Mouse (Mus musculus) left cerebral cortex, adult 11 months (tissue): ENCODE data around the gene Tbcb.
A peak's percentile ranks its signal among the peaks of the same experiment; 100 is the strongest.
"Not testable (repeated sequence)": the region's sequence is repeated elsewhere in the genome, so short reads cannot be mapped to it uniquely, and the experiment has no call there.

Source experiments
- DNase-seq: peaks from one replicate; pipeline ENCODE4 v3.0.0; 2022; ENCODE audit warnings: low spot score

The Tbcb gene

GRCm38 (mm10) chr7:30193581-30194100 lies 38.4 kb downstream of the Tbcb start:
- no peak for DNase-seq

DNA sequence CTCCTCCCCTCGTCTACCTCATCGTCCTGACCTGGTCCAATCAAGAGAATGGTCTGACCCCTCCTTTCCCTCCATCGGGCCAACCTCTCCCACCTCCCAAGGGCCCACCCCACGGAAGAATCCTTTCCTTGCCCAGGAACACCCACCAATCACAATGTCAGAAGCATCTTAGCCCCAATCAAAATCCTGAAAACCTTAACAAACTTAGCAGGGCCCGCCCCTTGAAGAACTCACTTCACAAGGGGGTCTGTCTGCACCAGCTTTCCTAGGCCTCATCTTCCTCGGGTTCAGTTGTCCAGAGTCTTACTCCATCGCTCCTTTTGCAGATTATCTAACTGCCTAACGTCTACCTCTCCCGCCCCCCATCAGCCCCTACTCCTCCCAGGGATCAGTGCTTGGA lies 39.1 kb downstream of the Tbcb start:
- no peak for DNase-seq

DNA sequence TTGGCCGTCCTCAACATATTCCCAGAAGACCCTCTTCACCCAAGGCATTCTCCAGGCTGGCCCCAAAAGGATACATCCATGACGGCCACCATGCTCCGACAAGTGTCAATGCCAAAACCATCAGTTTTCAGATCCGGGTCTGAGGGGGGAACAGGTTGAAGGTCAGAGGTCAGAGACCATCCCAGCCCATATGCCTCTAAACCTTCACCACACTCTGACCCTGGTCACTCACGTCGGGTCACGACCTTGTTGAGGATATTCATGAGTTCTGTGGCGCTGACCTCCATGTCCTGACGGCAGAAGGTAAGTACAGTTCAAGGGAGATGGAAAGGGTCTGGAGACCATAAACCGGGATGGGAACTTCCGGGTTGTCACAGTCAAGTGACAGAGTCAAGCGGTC lies 40.0 kb downstream of the Tbcb start:
- DNase-seq: no peak

DNA sequence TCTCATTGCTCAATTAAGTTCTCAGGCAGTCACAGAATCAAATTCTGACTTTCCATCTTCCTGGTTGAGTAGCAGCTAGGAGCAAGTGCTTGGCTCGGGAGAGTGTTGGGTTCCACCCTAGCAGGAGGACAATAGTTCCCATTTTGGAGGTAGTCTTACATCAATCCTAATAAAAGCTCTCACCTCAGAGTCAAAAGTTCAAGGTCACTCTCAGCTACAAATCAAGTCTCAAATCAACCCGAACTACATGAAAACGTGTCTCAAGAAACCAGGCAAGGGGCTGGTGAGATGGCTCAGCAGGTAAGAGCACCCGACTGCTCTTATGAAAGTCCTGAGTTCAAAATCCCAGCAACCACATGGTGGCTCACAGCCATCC lies 43.0 kb downstream of the Tbcb start:
- no peak for DNase-seq

- no peak for DNase-seq
Measured at GRCm38 (mm10) chr7:30188344-30189115, 43.5 kb downstream of the Tbcb start.

DNA sequence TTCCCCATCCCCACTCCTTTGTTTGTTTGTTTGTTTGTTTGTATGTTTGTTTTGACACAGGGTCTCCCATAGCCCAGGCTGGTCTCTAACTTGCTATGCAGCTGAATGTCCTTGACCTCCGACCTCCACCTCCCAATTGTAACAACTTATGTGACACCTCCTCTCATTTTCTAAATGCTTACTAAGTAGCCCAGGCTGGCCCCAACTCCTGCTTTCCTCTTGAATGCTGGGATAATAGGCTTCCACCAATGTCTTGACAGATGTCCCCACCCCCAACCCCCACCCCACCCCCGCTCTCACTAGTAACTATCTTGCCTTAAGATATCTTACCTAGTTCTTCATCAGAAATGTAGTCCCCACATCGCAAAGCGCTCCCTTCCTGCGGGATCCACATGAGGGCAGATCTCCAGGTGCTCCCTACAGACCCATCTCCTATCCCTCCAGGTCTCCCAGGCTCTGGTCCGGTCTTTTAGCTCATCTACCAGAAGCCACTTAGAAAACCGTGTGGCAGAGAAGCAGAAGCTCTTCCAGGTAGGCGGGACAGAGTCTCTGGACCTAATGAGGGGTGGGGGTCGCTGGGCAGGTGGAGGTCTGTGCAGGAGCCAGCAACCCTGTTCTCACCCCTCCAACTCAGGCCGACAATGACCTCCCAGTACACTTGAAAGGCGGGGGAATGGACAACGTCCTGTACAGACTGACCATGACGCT lies 47.3 kb downstream of the Tbcb start:
- DNase-seq: no peak

- DNase-seq: no peak
Measured at GRCm38 (mm10) chr7:30183879-30184289, 48.2 kb downstream of the Tbcb start, which contains the start of gene Cox7a1. Gene Cox7a1 (plus strand): TSS chr7:30184144.

GRCm38 (mm10) chr7:30183189-30183588 lies 48.9 kb downstream of the Tbcb start:
- DNase-seq: not testable (repeated sequence)

DNA sequence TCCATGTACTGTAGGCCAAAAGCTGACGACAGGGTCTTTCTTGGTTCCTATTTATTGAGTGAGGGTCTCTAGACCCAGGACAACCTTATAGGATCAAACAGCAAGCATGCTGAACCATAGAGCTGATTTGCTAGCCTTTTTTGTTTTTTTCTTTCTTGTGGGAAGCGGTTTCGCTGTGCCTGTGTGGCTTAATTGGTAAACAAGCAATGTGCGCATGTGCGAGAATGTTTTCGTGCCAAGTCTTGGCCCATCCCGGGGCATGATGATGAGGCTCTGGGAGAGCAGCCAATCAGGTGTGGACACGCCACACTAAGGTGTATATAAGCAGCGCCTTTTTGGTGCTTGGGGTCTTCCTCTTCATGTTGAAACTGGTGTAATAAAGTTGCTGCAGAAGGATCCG lies 50.1 kb downstream of the Tbcb start:
- not testable (repeated sequence) for DNase-seq

- peak; percentile 64 for DNase-seq
Measured at GRCm38 (mm10) chr7:30181308-30181707, 50.8 kb downstream of the Tbcb start.

GRCm38 (mm10) chr7:30178256-30178655 lies 53.8 kb downstream of the Tbcb start:
- DNase-seq: no peak

- no peak for DNase-seq
Measured at GRCm38 (mm10) chr7:30176474-30176873, 55.6 kb downstream of the Tbcb start.
